Mouse (Mus musculus) liver, embryonic 12.5 days (tissue): ENCODE measurements around the gene Fbxo3. TPM values are rescaled to one million over a fixed set of nuclear protein-coding genes. Genes with fewer than 3 reads are reported as not detected.
"Not testable (repeated sequence)": the region's sequence is repeated elsewhere in the genome, so short reads cannot be mapped to it uniquely, and the experiment has no call there.

Experiments
- ATAC-seq: fragments of 200-750 bp; cut with Nextera tagmentation; 2 replicates; pipeline ENCODE4 v1.8.0; 2017; ENCODE audit warnings: moderate number of reproducible peaks, mild to moderate bottlenecking, moderate library complexity
- H3K27ac ChIP-seq: fragments of 300-500 bp; sonication (generic); 2 replicates; pipeline ENCODE4 v1.5.1; 2016; ENCODE audit warnings: mild to moderate bottlenecking
- H3K27me3 ChIP-seq: fragments of 300-500 bp; sonication (generic); replicated peaks from 2 replicates; pipeline ENCODE4 v1.6.1; 2016; ENCODE audit warnings: mild to moderate bottlenecking, moderate library complexity
- H3K36me3 ChIP-seq: fragments of 300-500 bp; sonication (generic); 2 replicates; pipeline ENCODE4 v1.6.1; 2016; ENCODE audit warnings: mild to moderate bottlenecking, moderate library complexity
- H3K4me1 ChIP-seq: fragments of 300-500 bp; sonication (generic); 2 replicates; pipeline ENCODE4 v1.6.1; 2016
- H3K4me2 ChIP-seq: fragments of 300-500 bp; sonication (generic); 2 replicates; pipeline ENCODE4 v1.6.1; 2016; ENCODE audit warnings: mild to moderate bottlenecking, moderate library complexity
- H3K4me3 ChIP-seq: fragments of 300-500 bp; sonication (generic); 2 replicates; pipeline ENCODE4 v1.5.1; 2016; ENCODE audit warnings: mild to moderate bottlenecking, moderate library complexity
- H3K9ac ChIP-seq: fragments of 300-500 bp; sonication (generic); 2 replicates; pipeline ENCODE4 v1.6.1; 2016; ENCODE audit warnings: mild to moderate bottlenecking, moderate library complexity
- H3K9me3 ChIP-seq: fragments of 300-500 bp; sonication (generic); replicated peaks from 2 replicates; pipeline ENCODE4 v1.6.1; 2016; ENCODE audit warnings: mild to moderate bottlenecking, moderate library complexity
- WGBS: fragments of 180-500 bp; shearing (Covaris S2); methylation state at CpG from one replicate; pipeline ENCODE4 v1.1.7; 2016; ENCODE audit not compliant: insufficient replicate concordance; 5-methylcytosine and 5-hydroxymethylcytosine counted together
- polyA plus RNA-seq: library from polyadenylated mRNA; unstranded; fragments of >200 nt; fragmentation: Nextera tagmentation; extraction: Ambion mirVana; gene quantifications from 2 replicates; pipeline ENCODE4 v1.2.1, GENCODE M21; 2016

The Fbxo3 gene
- polyA plus RNA-seq, 1 experiment from 2014 or later = 60.1 TPM

- no peaks in the 10 kb centered on the region for H3K9me3 ChIP-seq
- no peak overlapping the region for H3K4me2 ChIP-seq
- 73% methylated on average over 7 of the region's 7 CpGs for WGBS
- H3K4me1 ChIP-seq = no peaks in the 10 kb centered on the region
- no peak overlapping the region for H3K4me3 ChIP-seq
- H3K27me3 ChIP-seq = peaks cover 32% of the 10 kb centered on the region
- H3K36me3 ChIP-seq = no peaks in the 10 kb centered on the region
- H3K9ac ChIP-seq = no peak overlapping the region
- no peak overlapping the region for H3K27ac ChIP-seq
- ATAC-seq = no peak
These were observed 19.6 kb upstream of the Fbxo3 start for GRCm38 (mm10) chr2:104007793-104008519.

GRCm38 (mm10) chr2:104008853-104009252 is 18.7 kb upstream of the Fbxo3 start:
- not testable (repeated sequence) for H3K9ac ChIP-seq, ATAC-seq, H3K9me3 ChIP-seq, H3K36me3 ChIP-seq, H3K4me1 ChIP-seq, H3K27ac ChIP-seq, H3K4me2 ChIP-seq, H3K4me3 ChIP-seq
- 84% methylated on average over 3 of the region's 3 CpGs for WGBS
- peaks cover 23% of the 10 kb centered on the region for H3K27me3 ChIP-seq

- Histone ChIP-seq H3K27me3 (peaks cover 3% of the 10 kb centered on the region; the same call in 1 of the 2 replicates), H3K27ac (no peak overlapping the region), H3K9me3 (no peaks in the 10 kb centered on the region), H3K36me3 (no peaks in the 10 kb centered on the region), H3K4me2 (no peak overlapping the region), H3K9ac (no peak overlapping the region), H3K4me3 (no peak overlapping the region), H3K4me1 (peaks cover 7% of the 10 kb centered on the region)
- no peak for ATAC-seq
- 63% methylated on average over 7 of the region's 7 CpGs for WGBS
These were observed 4.4 kb upstream of the Fbxo3 start for GRCm38 (mm10) chr2:104023096-104023495.

- H3K36me3 ChIP-seq = no peaks in the 10 kb centered on the region
- no peak for ATAC-seq
- no peak overlapping the region for H3K27ac ChIP-seq
- no peak overlapping the region for H3K9ac ChIP-seq
- H3K4me1 ChIP-seq = peaks cover 19% of the 10 kb centered on the region
- H3K4me3 ChIP-seq = no peak overlapping the region
- no peaks in the 10 kb centered on the region for H3K9me3 ChIP-seq
- 82% methylated on average over 4 of the region's 4 CpGs for WGBS
- 0 out of 2 replicates have a peak, but pooled peaks cover 3% of the 10 kb centered on the region for H3K27me3 ChIP-seq
- H3K4me2 ChIP-seq = no peak overlapping the region
These were observed 2.9 kb upstream of the Fbxo3 start for GRCm38 (mm10) chr2:104024656-104025055.

- 1% methylated on average over 32 of the region's 32 CpGs for WGBS
These were observed 710 bp downstream of the Fbxo3 start, which contains the start of gene 4931422A03Rik for GRCm38 (mm10) chr2:104028139-104028723. Gene 4931422A03Rik (minus strand): TSS chr2:104028361.

GRCm38 (mm10) chr2:104029074-104029473 is 1.6 kb downstream of the Fbxo3 start:
- Histone ChIP-seq H3K9me3 (no peaks in the 10 kb centered on the region), H3K9ac (peak overlapping the region; percentile 99), H3K4me2 (peak overlapping the region; percentile 79), H3K4me1 (peaks cover 34% of the 10 kb centered on the region), H3K36me3 (peaks cover 35% of the 10 kb centered on the region), H3K27ac (peak overlapping the region; percentile 94), H3K27me3 (0 out of 2 replicates have a peak, but pooled peaks cover 3% of the 10 kb centered on the region), H3K4me3 (peak overlapping the region; percentile 97)
- 5% methylated on average over 2 of the region's 2 CpGs for WGBS
- ATAC-seq = peak; percentile 78

More at GRCm38 (mm10) chr2:104028139-104028723, 710 bp downstream of the Fbxo3 start, which contains the start of gene 4931422A03Rik:
- peaks cover 34% of the 10 kb centered on the region for H3K4me1 ChIP-seq
- H3K4me3 ChIP-seq = peak within 1 kb of the TSS; percentile 97
- no peaks in the 10 kb centered on the region for H3K9me3 ChIP-seq
- peak within 1 kb of the TSS; percentile 99 for H3K9ac ChIP-seq
- peak within 1 kb of the TSS; percentile 94 for H3K27ac ChIP-seq
- H3K27me3 ChIP-seq = 0 out of 2 replicates have a peak, but pooled peaks cover 3% of the 10 kb centered on the region
- peak within 1 kb of the TSS; percentile 79 for H3K4me2 ChIP-seq
- ATAC-seq = peak; percentile 59
- peaks cover 28% of the 10 kb centered on the region for H3K36me3 ChIP-seq

- Histone ChIP-seq H3K4me2 (peak overlapping the region; percentile 79), H3K9ac (peak overlapping the region; percentile 99; the same call in 1 of the 2 replicates), H3K27ac (peak overlapping the region; percentile 94; the same call in 1 of the 2 replicates), H3K9me3 (no peaks in the 10 kb centered on the region), H3K27me3 (no peaks in the 10 kb centered on the region), H3K4me3 (peak overlapping the region; percentile 3), H3K4me1 (peaks cover 34% of the 10 kb centered on the region), H3K36me3 (peaks cover 48% of the 10 kb centered on the region)
- WGBS = 77% methylated on average over 3 of the region's 3 CpGs
- ATAC-seq = no peak
These were observed 2.9 kb downstream of the Fbxo3 start for GRCm38 (mm10) chr2:104030381-104030780.

GRCm38 (mm10) chr2:104032056-104032455 is 4.5 kb downstream of the Fbxo3 start:
- H3K9ac ChIP-seq = no peak overlapping the region
- H3K4me1 ChIP-seq = peaks cover 41% of the 10 kb centered on the region
- WGBS = 89% methylated on average over 3 of the region's 3 CpGs
- no peak overlapping the region for H3K4me2 ChIP-seq
- H3K36me3 ChIP-seq = peaks cover 65% of the 10 kb centered on the region
- H3K9me3 ChIP-seq = no peaks in the 10 kb centered on the region
- no peak overlapping the region for H3K27ac ChIP-seq
- no peak for ATAC-seq
- no peak overlapping the region for H3K4me3 ChIP-seq
- H3K27me3 ChIP-seq = no peaks in the 10 kb centered on the region

- H3K4me1 ChIP-seq = peaks cover 22% of the 10 kb centered on the region
- no peak overlapping the region for H3K9ac ChIP-seq
- H3K36me3 ChIP-seq = peaks cover 91% of the 10 kb centered on the region
- H3K9me3 ChIP-seq = no peaks in the 10 kb centered on the region
- no peaks in the 10 kb centered on the region for H3K27me3 ChIP-seq
- WGBS = 34% methylated on average over 3 of the region's 3 CpGs
- H3K27ac ChIP-seq = no peak overlapping the region
- no peak overlapping the region for H3K4me3 ChIP-seq
- no peak overlapping the region for H3K4me2 ChIP-seq
- peak; percentile 59 for ATAC-seq
These were observed 7.4 kb downstream of the Fbxo3 start for GRCm38 (mm10) chr2:104034832-104035472.

GRCm38 (mm10) chr2:104035595-104035994 is 8.1 kb downstream of the Fbxo3 start:
- peak overlapping the region; percentile 27 for H3K27ac ChIP-seq
- no peaks in the 10 kb centered on the region for H3K9me3 ChIP-seq
- no peaks in the 10 kb centered on the region for H3K27me3 ChIP-seq
- no peak for ATAC-seq
- 81% methylated on average over 6 of the region's 6 CpGs for WGBS
- peaks cover 93% of the 10 kb centered on the region for H3K36me3 ChIP-seq
- H3K9ac ChIP-seq = peak overlapping the region; percentile 50
- H3K4me3 ChIP-seq = no peak overlapping the region
- no peak overlapping the region for H3K4me2 ChIP-seq
- H3K4me1 ChIP-seq = peaks cover 19% of the 10 kb centered on the region

- no peaks in the 10 kb centered on the region for H3K27me3 ChIP-seq
- ATAC-seq = no peak
- peaks cover 21% of the 10 kb centered on the region for H3K4me1 ChIP-seq
- no peak overlapping the region for H3K4me3 ChIP-seq
- H3K36me3 ChIP-seq = peaks cover 90% of the 10 kb centered on the region
- no peak overlapping the region for H3K4me2 ChIP-seq
- peak overlapping the region; percentile 27 for H3K27ac ChIP-seq
- WGBS = 69% methylated on average over 3 of the region's 3 CpGs
- H3K9ac ChIP-seq = no peak overlapping the region
- H3K9me3 ChIP-seq = no peaks in the 10 kb centered on the region
These were observed 8.8 kb downstream of the Fbxo3 start for GRCm38 (mm10) chr2:104036316-104036715.

- WGBS = 87% methylated on average over 2 of the region's 2 CpGs
- Histone ChIP-seq H3K4me3 (no peak overlapping the region), H3K4me2 (no peak overlapping the region), H3K27ac (no peak overlapping the region), H3K4me1 (peaks cover 23% of the 10 kb centered on the region), H3K9ac (no peak overlapping the region), H3K27me3 (no peaks in the 10 kb centered on the region), H3K9me3 (no peaks in the 10 kb centered on the region), H3K36me3 (peaks cover 84% of the 10 kb centered on the region)
- ATAC-seq = no peak
These were observed 10.7 kb downstream of the Fbxo3 start for GRCm38 (mm10) chr2:104038236-104038635.
